Mouse (Mus musculus) layer of hippocampus, adult 11-12 months (tissue): ENCODE measurements around the gene Cyp4f17.
"Not testable (repeated sequence)": the region's sequence is repeated elsewhere in the genome, so short reads cannot be mapped to it uniquely, and the experiment has no call there.

Experiments used
- DNase-seq: peaks from one replicate; pipeline ENCODE4 v3.0.0; 2022; ENCODE audit warnings: low spot score

Gene Cyp4f17

GRCm38 (mm10) chr17:32505851-32506728 is at the start of gene Cyp4f17:
Cyp4f17 (plus strand) TSS chr17:32506050.
- DNase-seq = no peak

GRCm38 (mm10) chr17:32468494-32468893 is 37.4 kb upstream of the Cyp4f17 start:
- DNase-seq = no peak

DNA sequence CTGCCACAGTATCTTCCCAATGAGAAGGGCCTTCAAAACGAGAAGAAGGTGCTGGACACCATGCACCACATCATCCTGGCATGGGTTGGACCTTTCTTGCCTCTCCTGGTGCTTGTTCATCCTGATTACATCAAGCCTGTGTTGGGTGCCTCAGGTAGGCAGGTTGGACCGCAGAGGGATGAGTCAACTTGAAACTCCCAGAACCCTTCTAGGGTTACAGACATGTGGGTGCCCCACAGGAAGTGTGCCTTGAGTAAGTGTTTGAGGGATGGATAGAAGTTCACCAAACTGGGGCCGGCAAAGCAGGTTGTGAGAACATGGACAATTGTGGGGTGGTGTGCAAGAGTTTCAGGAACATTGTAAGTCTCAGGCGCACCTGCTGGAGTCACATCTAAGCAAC is 35.1 kb upstream of the Cyp4f17 start:
- no peak for DNase-seq

- peak; percentile 26 for DNase-seq
Observed at GRCm38 (mm10) chr17:32472176-32472575, 33.7 kb upstream of the Cyp4f17 start.

DNA sequence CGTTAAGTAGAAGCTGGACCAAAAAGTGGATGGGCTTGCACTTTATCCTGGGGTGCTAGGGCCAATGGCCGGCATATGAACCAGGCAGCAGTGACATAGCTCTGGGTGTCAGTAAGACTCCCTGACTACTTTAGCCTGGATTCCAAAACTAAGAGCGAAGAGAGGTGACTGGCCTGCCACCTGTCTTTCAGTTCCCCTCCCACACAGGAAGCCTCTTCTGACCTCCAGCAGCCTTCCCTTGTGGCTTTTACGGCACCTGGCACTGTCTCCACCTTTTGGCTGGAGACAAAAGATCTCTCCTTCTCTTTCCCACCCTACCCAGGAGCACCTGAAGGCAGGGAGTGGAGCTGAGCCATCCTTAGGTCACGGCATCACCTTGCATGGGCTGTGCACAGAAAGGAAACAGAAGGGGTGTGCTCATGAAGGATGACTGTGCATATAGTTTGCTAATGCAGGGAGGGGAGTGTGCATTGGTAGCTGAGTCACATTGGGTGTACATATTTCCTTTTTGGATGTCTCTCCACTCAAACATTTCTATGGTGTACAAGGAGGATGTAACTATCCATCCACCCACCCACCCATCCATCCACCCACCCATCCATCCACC is 30.8 kb upstream of the Cyp4f17 start:
- no peak for DNase-seq

DNA sequence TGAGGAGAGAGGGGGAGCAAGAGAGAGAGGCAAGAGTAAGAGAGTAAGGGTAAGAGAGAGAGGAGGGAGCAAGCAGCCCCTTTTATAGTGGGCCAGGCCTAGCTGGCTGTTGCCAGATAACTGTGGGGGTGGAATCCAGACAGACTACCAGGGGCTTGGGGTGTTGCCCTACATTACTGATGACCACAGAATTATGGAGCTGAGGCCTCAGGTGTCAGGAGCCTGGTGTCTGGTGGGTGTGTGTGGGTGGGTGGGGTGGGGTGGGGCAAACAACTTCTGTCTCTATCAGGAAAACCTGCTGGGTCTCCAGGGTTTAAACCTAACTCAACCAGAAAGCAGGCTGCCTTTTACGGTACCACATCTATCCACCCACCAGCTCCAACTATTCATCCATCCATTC is 28.6 kb upstream of the Cyp4f17 start:
- no peak for DNase-seq

DNA sequence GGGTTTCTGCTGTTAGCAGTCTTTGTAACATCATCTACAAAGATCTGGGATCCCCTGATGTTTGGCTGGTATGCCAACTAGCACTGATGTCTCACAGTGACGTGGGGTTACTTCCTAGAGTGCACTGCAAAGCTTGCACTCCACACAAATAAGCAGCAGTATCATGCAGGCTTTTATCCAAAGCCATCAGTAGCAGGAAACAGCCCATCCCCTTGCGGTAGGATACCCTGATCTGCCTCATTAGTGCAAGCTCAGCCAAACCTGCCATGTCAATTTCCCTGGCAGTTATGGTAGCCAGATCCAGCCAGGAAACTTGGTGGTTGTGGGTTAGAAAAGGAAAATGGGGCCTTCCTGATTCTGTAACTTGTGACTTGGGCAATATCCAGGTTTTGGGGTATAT is 27.1 kb upstream of the Cyp4f17 start:
- no peak for DNase-seq

GRCm38 (mm10) chr17:32479554-32480506 is 26.0 kb upstream of the Cyp4f17 start:
- DNase-seq = peak; percentile 27

- no peak for DNase-seq
Observed at GRCm38 (mm10) chr17:32481766-32482165, 24.1 kb upstream of the Cyp4f17 start.

DNA sequence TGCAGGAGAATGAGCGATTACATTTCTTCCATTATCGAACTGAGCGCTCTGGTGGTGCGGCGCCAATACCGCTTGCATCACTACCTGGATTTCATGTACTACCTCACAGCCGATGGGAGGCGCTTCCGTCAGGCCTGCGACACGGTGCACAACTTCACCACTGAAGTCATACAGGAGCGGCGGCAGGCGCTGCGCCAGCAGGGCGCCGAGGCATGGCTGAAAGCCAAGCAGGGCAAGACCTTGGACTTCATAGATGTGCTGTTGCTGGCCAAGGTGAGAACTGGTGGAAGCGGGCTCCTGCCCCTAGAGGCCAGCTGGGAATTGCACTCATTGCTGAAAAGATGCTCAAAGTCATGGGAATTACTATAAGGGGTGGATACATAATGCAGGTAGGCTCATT is 22.6 kb upstream of the Cyp4f17 start:
- DNase-seq = peak; percentile 53

GRCm38 (mm10) chr17:32492349-32492980 is 13.4 kb upstream of the Cyp4f17 start:
- DNase-seq = no peak

GRCm38 (mm10) chr17:32494601-32495000 is 11.2 kb upstream of the Cyp4f17 start:
- DNase-seq = peak; percentile 83

DNA sequence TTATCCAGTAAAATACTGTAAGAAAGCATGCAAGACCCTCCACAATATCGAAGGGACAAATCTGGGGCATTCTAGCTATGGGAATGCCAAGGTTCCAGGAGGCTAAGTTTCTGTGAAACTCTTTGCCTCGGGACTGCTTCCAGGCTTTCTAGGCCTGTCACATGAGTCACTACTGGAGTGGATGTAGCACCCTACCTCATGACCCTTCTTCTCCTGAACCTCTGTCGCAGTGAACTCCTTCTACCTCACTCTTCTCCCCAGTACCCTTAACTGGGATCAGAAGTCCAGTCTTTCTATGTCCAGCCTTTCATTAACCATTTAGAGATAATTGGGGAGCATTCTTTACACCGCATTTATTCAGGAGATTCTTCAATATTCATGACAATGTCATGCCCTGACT is 5.3 kb upstream of the Cyp4f17 start:
- DNase-seq = not testable (repeated sequence)

DNA sequence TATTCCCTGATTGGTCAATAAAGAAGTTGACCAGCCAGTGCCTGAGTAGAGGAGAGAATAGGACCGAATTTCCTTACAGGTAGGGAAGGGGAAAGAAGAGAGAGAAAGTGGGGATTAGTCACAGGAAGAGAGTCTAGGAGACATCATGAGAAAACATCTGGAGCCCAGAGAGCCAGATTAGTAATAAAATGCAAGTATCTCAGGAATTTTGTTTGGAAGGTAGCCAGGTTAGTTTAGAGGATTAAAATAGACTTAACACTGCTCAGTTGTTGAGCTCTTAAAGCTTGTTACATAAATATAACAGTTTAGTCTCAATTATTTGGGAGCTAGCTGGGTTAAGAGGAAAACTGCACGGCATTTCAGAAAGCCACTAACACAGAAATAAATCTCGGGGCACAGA is 4.8 kb upstream of the Cyp4f17 start:
- no peak for DNase-seq

DNA sequence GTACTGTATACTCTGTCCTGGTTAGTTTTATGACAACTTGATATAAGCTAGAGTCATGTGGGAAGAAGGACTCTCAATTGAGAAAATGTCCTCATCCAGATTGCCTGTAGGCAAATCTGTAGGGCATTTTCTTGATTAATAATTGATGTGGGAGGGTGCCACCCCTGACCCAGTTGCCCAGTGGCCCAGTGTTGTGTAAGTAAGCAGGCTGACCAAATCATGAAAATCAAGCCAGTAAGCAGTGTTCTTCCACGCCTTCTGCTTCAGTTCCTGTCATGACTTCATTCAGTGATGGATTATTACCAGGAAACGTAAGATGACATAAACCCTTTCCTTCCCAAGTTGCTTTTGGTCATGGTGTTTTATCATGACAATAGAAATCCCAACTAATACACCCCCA is 2.7 kb upstream of the Cyp4f17 start:
- no peak for DNase-seq

- DNase-seq = no peak
Observed at GRCm38 (mm10) chr17:32506729-32507245, 937 bp downstream of the Cyp4f17 start.

DNA sequence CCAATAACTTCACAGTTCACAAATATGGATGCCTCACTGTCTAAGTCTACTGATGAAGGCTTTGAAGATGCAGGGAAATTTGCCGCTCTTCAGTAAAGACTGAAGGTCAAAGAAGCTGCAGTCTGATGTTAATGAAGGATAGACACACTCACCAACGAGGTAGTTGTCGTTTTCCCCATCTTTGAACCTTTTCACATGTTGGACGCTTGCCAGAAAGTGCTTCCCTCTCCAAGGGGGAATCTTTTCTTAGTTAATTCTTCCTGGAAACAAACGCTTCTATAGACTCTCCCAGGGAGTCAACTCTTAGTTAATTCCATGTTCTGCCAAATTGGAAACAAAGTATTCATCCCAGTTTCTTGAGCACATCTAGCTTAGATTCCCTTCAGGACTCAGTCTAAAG is 10.3 kb downstream of the Cyp4f17 start:
- no peak for DNase-seq

- DNase-seq = no peak
Observed at GRCm38 (mm10) chr17:32521981-32522380, 16.1 kb downstream of the Cyp4f17 start.

DNA sequence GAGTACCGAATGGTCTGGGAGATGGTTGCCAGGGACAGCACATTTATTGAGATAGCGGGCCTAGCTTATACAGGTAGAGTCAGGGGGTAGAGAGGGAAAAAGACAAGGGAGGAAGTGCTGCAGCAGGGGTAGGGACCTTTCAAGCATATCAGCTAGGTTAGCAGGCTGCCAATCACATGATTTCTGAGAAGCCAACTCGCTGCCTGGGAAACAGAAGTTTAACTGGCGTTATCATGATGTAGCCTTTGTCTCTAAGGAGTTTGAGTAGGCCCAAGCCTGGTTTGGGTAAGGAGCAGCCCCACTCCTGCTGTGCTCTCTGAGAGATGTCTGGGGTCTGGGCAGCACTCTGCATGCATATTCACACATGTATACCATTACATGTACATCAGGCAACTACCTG is 16.5 kb downstream of the Cyp4f17 start:
- DNase-seq = no peak

DNA sequence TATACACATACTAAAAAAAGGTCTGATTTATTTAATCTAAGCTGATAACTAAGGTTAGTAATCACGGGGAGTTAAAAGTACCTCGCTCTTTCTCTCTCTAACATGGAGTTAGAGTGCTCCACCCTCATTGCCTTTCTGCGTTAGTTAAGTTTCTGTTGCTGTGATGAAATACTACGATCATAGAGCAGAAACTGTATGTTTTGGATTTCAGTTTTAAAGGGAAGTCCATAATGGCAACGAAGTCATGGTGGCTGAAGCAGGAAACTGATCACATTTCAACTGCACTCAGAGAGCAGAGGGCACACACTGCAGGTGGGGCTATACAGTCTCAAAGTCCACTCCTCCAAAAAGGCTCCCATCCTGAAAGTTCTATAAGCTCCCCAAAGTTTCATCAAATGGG is 17.0 kb downstream of the Cyp4f17 start:
- DNase-seq = no peak

DNA sequence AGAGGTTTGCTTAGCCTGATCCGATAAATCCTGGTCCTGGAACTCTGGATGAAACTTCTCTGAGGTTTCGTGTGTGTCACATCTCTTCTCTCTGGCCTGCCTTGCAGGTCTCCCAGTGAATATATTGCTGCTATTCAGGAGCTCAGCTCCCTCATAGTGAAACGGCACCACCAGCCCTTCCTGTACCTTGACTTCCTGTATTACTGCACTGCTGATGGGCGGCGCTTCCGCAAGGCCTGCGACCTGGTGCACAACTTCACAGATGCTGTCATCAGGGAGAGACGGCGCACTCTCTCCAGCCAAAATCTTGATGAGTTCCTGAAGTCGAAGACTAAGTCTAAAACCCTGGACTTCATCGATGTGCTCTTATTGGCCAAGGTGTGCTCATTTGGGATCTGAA is 18.0 kb downstream of the Cyp4f17 start:
- DNase-seq = no peak

DNA sequence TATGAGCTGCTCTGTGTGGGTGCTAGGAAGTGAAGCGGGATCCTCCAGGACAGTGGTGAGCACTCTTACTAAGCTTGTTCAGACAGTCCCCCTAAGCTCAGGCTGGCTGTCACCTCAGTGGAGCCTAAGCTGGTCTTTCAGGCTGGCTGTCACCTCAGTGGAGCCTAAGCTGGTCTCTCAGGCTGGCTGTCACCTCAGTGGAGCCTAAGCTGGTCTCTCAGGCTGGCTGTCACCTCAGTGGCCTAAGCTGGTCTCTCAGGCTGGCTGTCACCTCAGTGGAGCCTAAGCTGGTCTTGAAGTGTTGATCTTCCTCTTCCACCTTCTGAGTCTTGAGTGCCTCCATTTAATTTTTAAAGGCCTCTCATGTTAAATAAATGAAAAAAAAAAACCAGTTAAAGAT is 20.5 kb downstream of the Cyp4f17 start:
- not testable (repeated sequence) for DNase-seq
